ENCODE assay signal across 8 mouse cellular contexts in genomic region chr13:23542225-23542980, GRCm38 (mm10). TPM values are rescaled to one million over a fixed set of nuclear protein-coding genes. Genes with fewer than 3 reads are reported as not detected.
DNase-seq lines count a peak whose midpoint lies in the region; ATAC-seq and TF ChIP-seq lines count a peak whose summit lies in the region.
"Not testable (repeated sequence)": the region's sequence is repeated elsewhere in the genome, so short reads cannot be mapped to it uniquely, and the experiment has no call there.
"Had no signal": no experiment of that assay in that cellular context is flagged by ENCODE, and none has a peak within 500 bp of the region (broad histone marks: within the 10 kb centered on the region; RNA-seq: fewer than 3 reads in every experiment).

No protein-coding gene starts in this region.

- not testable (repeated sequence) for TF ChIP-seq CTCF in hindbrain, postnatal 0 days (IDR thresholded peaks at IDR 0.05; ENCODE audit: low read depth)

- peak overlapping the region; percentile 46 for H3K4me3 ChIP-seq in embryonic facial prominence, embryonic 14.5 days (ENCODE audit: low read depth, low read length)
- H3K4me3 ChIP-seq in heart, embryonic 10.5 days = peak overlapping the region; percentile 59
- H3K4me3 ChIP-seq in hindbrain, postnatal 0 days (ENCODE audit: low read length) = peak overlapping the region; percentile 47
- H3K4me3 ChIP-seq in limb, embryonic 12.5 days (replicated peaks) = peak overlapping the region; percentile 46
- peak overlapping the region; percentile 54 for H3K4me3 ChIP-seq in lung, embryonic 16.5 days (ENCODE audit: low read length)
- H3K4me3 ChIP-seq in neural tube, embryonic 12.5 days = peak overlapping the region; percentile 42

- not testable (repeated sequence) for H3K9me3 ChIP-seq in embryonic facial prominence, embryonic 14.5 days (ENCODE audit: control insufficient read depth, low read length); heart, embryonic 10.5 days; hindbrain, postnatal 0 days (ENCODE audit: low read length); limb, embryonic 12.5 days; lung, embryonic 16.5 days (ENCODE audit: control insufficient read depth, low read length); neural tube, embryonic 12.5 days

- not testable (repeated sequence) for ATAC-seq in embryonic facial prominence, embryonic 14.5 days (ENCODE audit: low read depth); hindbrain, postnatal 0 days; limb, embryonic 12.5 days (ENCODE audit: insufficient number of reproducible peaks, insufficient read depth, low FRiP score, low TSS enrichment, low read depth); lung, embryonic 16.5 days (ENCODE audit: low read depth); neural tube, embryonic 12.5 days (ENCODE audit: low FRiP score, low read depth)

- H3K36me3 ChIP-seq in embryonic facial prominence, embryonic 14.5 days (ENCODE audit: control insufficient read depth, insufficient read depth, low read length); heart, embryonic 10.5 days; hindbrain, postnatal 0 days (ENCODE audit: insufficient read depth, low read length); limb, embryonic 12.5 days; lung, embryonic 16.5 days (ENCODE audit: control insufficient read depth, insufficient read depth, low read length); neural tube, embryonic 12.5 days: not testable (repeated sequence)

- peak overlapping the region; percentile 80 for H3K4me2 ChIP-seq in embryonic facial prominence, embryonic 14.5 days (ENCODE audit: low read depth, low read length)
- H3K4me2 ChIP-seq in hindbrain, postnatal 0 days (ENCODE audit: low read depth, low read length) = peak overlapping the region; percentile 79
- peak overlapping the region; percentile 71 for H3K4me2 ChIP-seq in limb, embryonic 12.5 days
- peak overlapping the region; percentile 67 for H3K4me2 ChIP-seq in lung, embryonic 16.5 days (ENCODE audit: low read depth, low read length)
- peak overlapping the region; percentile 68 for H3K4me2 ChIP-seq in neural tube, embryonic 12.5 days (replicated peaks)

- not testable (repeated sequence) for H3K27me3 ChIP-seq in embryonic facial prominence, embryonic 14.5 days (replicated peaks; ENCODE audit: control insufficient read depth, insufficient read depth, low read length); heart, embryonic 10.5 days (ENCODE audit: insufficient read depth, poor library complexity, severe bottlenecking); hindbrain, postnatal 0 days (ENCODE audit: insufficient read depth, low read length); limb, embryonic 12.5 days; lung, embryonic 16.5 days (ENCODE audit: control insufficient read depth, insufficient read depth, low read depth, low read length); neural tube, embryonic 12.5 days (replicated peaks)

- 12% methylated on average over 3 of the region's 3 CpGs for WGBS in embryonic facial prominence, embryonic 14.5 days
- 10% methylated on average over 3 of the region's 3 CpGs for WGBS in heart, embryonic 10.5 days
- WGBS in hindbrain, postnatal 0 days = 3% methylated on average over 3 of the region's 3 CpGs
- WGBS in limb, embryonic 12.5 days = 8% methylated on average over 3 of the region's 3 CpGs
- WGBS in lung, embryonic 16.5 days = 3% methylated on average over 3 of the region's 3 CpGs
- WGBS in neural tube, embryonic 12.5 days = 6% methylated on average over 3 of the region's 3 CpGs

- H3K9ac ChIP-seq in embryonic facial prominence, embryonic 14.5 days (ENCODE audit: low read depth, low read length) = peak overlapping the region; percentile 67
- peak overlapping the region; percentile 21; the same call in 1 of the 2 replicates for H3K9ac ChIP-seq in hindbrain, postnatal 0 days (replicated peaks; ENCODE audit: low read length)
- peak overlapping the region; percentile 70 for H3K9ac ChIP-seq in limb, embryonic 12.5 days (replicated peaks)
- H3K9ac ChIP-seq in lung, embryonic 16.5 days (ENCODE audit: low read length) = peak overlapping the region; percentile 70
- peak overlapping the region; percentile 56 for H3K9ac ChIP-seq in neural tube, embryonic 12.5 days

- H3K4me1 ChIP-seq in embryonic facial prominence, embryonic 14.5 days (ENCODE audit: control insufficient read depth, insufficient read depth, low read length); heart, embryonic 10.5 days; hindbrain, postnatal 0 days (ENCODE audit: insufficient read depth, low read length); lung, embryonic 16.5 days (replicated peaks; ENCODE audit: control insufficient read depth, insufficient read depth, low read length); neural tube, embryonic 12.5 days: not testable (repeated sequence)
- peaks cover 13% of the 10 kb centered on the region for H3K4me1 ChIP-seq in limb, embryonic 12.5 days (replicated peaks)

- H3K27ac ChIP-seq in embryonic facial prominence, embryonic 14.5 days (replicated peaks; ENCODE audit: low read depth, low read length) = peak overlapping the region; percentile 86
- peak overlapping the region; percentile 93 for H3K27ac ChIP-seq in heart, embryonic 10.5 days
- peak overlapping the region; percentile 67; the same call in 1 of the 2 replicates for H3K27ac ChIP-seq in hindbrain, postnatal 0 days
- H3K27ac ChIP-seq in limb, embryonic 12.5 days = peak overlapping the region; percentile 92
- peak overlapping the region; percentile 88 for H3K27ac ChIP-seq in lung, embryonic 16.5 days (ENCODE audit: low read length)
- H3K27ac ChIP-seq in neural tube, embryonic 12.5 days = not testable (repeated sequence)

- peak; percentile 61 for DNase-seq in ES-CJ7 (ENCODE audit: low read depth, low spot score)
- DNase-seq in embryonic facial prominence, embryonic 14.5 days (ENCODE audit: low spot score); heart, embryonic 10.5 days (ENCODE audit: low spot score); hindbrain, postnatal 0 days (ENCODE audit: low spot score): not testable (repeated sequence)

RNA-seq across cellular contexts. Expression of gene Hist1h2bh, which starts 0.8 kb away (rescaled TPM):
- 0.76 and 0.77 TPM in 2 replicates for polyA plus RNA-seq in embryonic facial prominence, embryonic 14.5 days (2014; fragmentation: Nextera tagmentation; extraction: Ambion mirVana)
- polyA plus RNA-seq in heart, embryonic 10.5 days (2016; fragmentation: Nextera tagmentation; extraction: Ambion mirVana) = 0.22 and 0.73 TPM in 2 replicates
- total RNA-seq in hindbrain, postnatal 0 days (2014; rRNA removed) = 65.9 and 103 TPM in 2 replicates
- polyA plus RNA-seq in hindbrain, postnatal 0 days (2015; fragmentation: Nextera tagmentation; extraction: Ambion mirVana) = 0.13 and 0.35 TPM in 2 replicates
- 1.4 TPM in 2 replicates for polyA plus RNA-seq in limb, embryonic 12.5 days (2016; fragmentation: Nextera tagmentation; extraction: Ambion mirVana)
- 1.3 and 2.0 TPM in 2 replicates for polyA plus RNA-seq in lung, embryonic 16.5 days (2015; fragmentation: Nextera tagmentation; extraction: Ambion mirVana)
- polyA plus RNA-seq in neural tube, embryonic 12.5 days (2016; fragmentation: Nextera tagmentation; extraction: Ambion mirVana) = 0.63 TPM in 2 replicates

RNA-seq across cellular contexts. Expression of gene Hist1h3f, which starts 1.4 kb away (rescaled TPM):
- polyA plus RNA-seq in embryonic facial prominence, embryonic 14.5 days (2014; fragmentation: Nextera tagmentation; extraction: Ambion mirVana) = 0.71 and 1.0 TPM in 2 replicates
- 0.31 and 0.99 TPM in 2 replicates for polyA plus RNA-seq in heart, embryonic 10.5 days (2016; fragmentation: Nextera tagmentation; extraction: Ambion mirVana)
- total RNA-seq in hindbrain, postnatal 0 days (2014; rRNA removed) = 466 and 603 TPM in 2 replicates
- 0.16 and 0.54 TPM in 2 replicates for polyA plus RNA-seq in hindbrain, postnatal 0 days (2015; fragmentation: Nextera tagmentation; extraction: Ambion mirVana)
- 2.1 and 3.2 TPM in 2 replicates for polyA plus RNA-seq in limb, embryonic 12.5 days (2016; fragmentation: Nextera tagmentation; extraction: Ambion mirVana)
- 0.49 and 0.93 TPM in 2 replicates for polyA plus RNA-seq in lung, embryonic 16.5 days (2015; fragmentation: Nextera tagmentation; extraction: Ambion mirVana)
- polyA plus RNA-seq in neural tube, embryonic 12.5 days (2016; fragmentation: Nextera tagmentation; extraction: Ambion mirVana) = 0.60 and 0.63 TPM in 2 replicates

RNA-seq across cellular contexts. Expression of gene Hist1h3g, which starts 7.2 kb away (rescaled TPM):
- polyA plus RNA-seq in embryonic facial prominence, embryonic 14.5 days (2014; fragmentation: Nextera tagmentation; extraction: Ambion mirVana) = 3.7 and 4.1 TPM in 2 replicates
- polyA plus RNA-seq in heart, embryonic 10.5 days (2016; fragmentation: Nextera tagmentation; extraction: Ambion mirVana) = 3.2 and 3.5 TPM in 2 replicates
- 544 and 673 TPM in 2 replicates for total RNA-seq in hindbrain, postnatal 0 days (2014; rRNA removed)
- 1.4 and 2.2 TPM in 2 replicates for polyA plus RNA-seq in hindbrain, postnatal 0 days (2015; fragmentation: Nextera tagmentation; extraction: Ambion mirVana)
- polyA plus RNA-seq in limb, embryonic 12.5 days (2016; fragmentation: Nextera tagmentation; extraction: Ambion mirVana) = 10.5 and 17.3 TPM in 2 replicates
- 5.6 and 6.2 TPM in 2 replicates for polyA plus RNA-seq in lung, embryonic 16.5 days (2015; fragmentation: Nextera tagmentation; extraction: Ambion mirVana)
- polyA plus RNA-seq in neural tube, embryonic 12.5 days (2016; fragmentation: Nextera tagmentation; extraction: Ambion mirVana) = 3.0 and 5.4 TPM in 2 replicates

RNA-seq across cellular contexts. Expression of gene Hist1h2af, which starts 8.7 kb away (rescaled TPM):
- polyA plus RNA-seq in embryonic facial prominence, embryonic 14.5 days (2014; fragmentation: Nextera tagmentation; extraction: Ambion mirVana) = 5.2 and 7.0 TPM in 2 replicates
- 1.7 and 4.9 TPM in 2 replicates for polyA plus RNA-seq in heart, embryonic 10.5 days (2016; fragmentation: Nextera tagmentation; extraction: Ambion mirVana)
- 415 and 567 TPM in 2 replicates for total RNA-seq in hindbrain, postnatal 0 days (2014; rRNA removed)
- 3.3 and 7.9 TPM in 2 replicates for polyA plus RNA-seq in hindbrain, postnatal 0 days (2015; fragmentation: Nextera tagmentation; extraction: Ambion mirVana)
- 9.8 and 16.3 TPM in 2 replicates for polyA plus RNA-seq in limb, embryonic 12.5 days (2016; fragmentation: Nextera tagmentation; extraction: Ambion mirVana)
- 7.1 and 8.0 TPM in 2 replicates for polyA plus RNA-seq in lung, embryonic 16.5 days (2015; fragmentation: Nextera tagmentation; extraction: Ambion mirVana)
- 2.7 and 5.6 TPM in 2 replicates for polyA plus RNA-seq in neural tube, embryonic 12.5 days (2016; fragmentation: Nextera tagmentation; extraction: Ambion mirVana)

RNA-seq across cellular contexts. Expression of gene Hist1h4f, which starts 9.0 kb away (rescaled TPM):
- polyA plus RNA-seq in embryonic facial prominence, embryonic 14.5 days (2014; fragmentation: Nextera tagmentation; extraction: Ambion mirVana) = 0.84 and 0.88 TPM in 2 replicates
- 0.51 TPM in 1 of 2 replicates, not detected in the other for polyA plus RNA-seq in heart, embryonic 10.5 days (2016; fragmentation: Nextera tagmentation; extraction: Ambion mirVana)
- 1,844 and 2,344 TPM in 2 replicates for total RNA-seq in hindbrain, postnatal 0 days (2014; rRNA removed)
- polyA plus RNA-seq in hindbrain, postnatal 0 days (2015; fragmentation: Nextera tagmentation; extraction: Ambion mirVana) = 0.89 TPM in 1 of 2 replicates, not detected in the other
- polyA plus RNA-seq in limb, embryonic 12.5 days (2016; fragmentation: Nextera tagmentation; extraction: Ambion mirVana) = 2.7 and 3.6 TPM in 2 replicates
- 0.78 and 2.4 TPM in 2 replicates for polyA plus RNA-seq in lung, embryonic 16.5 days (2015; fragmentation: Nextera tagmentation; extraction: Ambion mirVana)
- 0.79 and 1.00 TPM in 2 replicates for polyA plus RNA-seq in neural tube, embryonic 12.5 days (2016; fragmentation: Nextera tagmentation; extraction: Ambion mirVana)
- polyA plus RNA-seq: Patski had no signal
